Mouse (Mus musculus) kidney, embryonic 14.5 days (tissue): ENCODE data around the gene 1700042G07Rik. TPM values are rescaled to one million over a fixed set of nuclear protein-coding genes. Genes with fewer than 3 reads are reported as not detected.

Experiments used
- ATAC-seq: fragments of 200-750 bp; cut with Nextera tagmentation; 2 replicates; pipeline ENCODE4 v1.8.0; 2017; ENCODE audit warnings: moderate number of reproducible peaks, mild to moderate bottlenecking, moderate TSS enrichment, moderate library complexity; ENCODE audit not compliant: low FRiP score, low TSS enrichment
- H3K27ac ChIP-seq: fragments of 300-500 bp; sonication (generic); 2 replicates; pipeline ENCODE4 v1.5.1; 2014; ENCODE audit warnings: low read depth, mild to moderate bottlenecking, low read length, moderate library complexity, mixed read lengths
- H3K27me3 ChIP-seq: fragments of 300-500 bp; sonication (generic); 2 replicates; pipeline ENCODE4 v1.6.1; 2014; ENCODE audit warnings: mild to moderate bottlenecking, low read length; ENCODE audit not compliant: control insufficient read depth, insufficient read depth
- H3K36me3 ChIP-seq: fragments of 300-500 bp; sonication (generic); 2 replicates; pipeline ENCODE4 v1.6.1; 2014; ENCODE audit warnings: low read length, mixed read lengths; ENCODE audit not compliant: control insufficient read depth, insufficient read depth
- H3K4me1 ChIP-seq: fragments of 300-500 bp; sonication (generic); 2 replicates; pipeline ENCODE4 v1.6.1; 2014; ENCODE audit warnings: low read length, mixed read lengths; ENCODE audit not compliant: control insufficient read depth, insufficient read depth
- H3K4me2 ChIP-seq: fragments of 300-500 bp; sonication (generic); replicated peaks from 2 replicates; pipeline ENCODE4 v1.6.1; 2014; ENCODE audit warnings: low read depth, mild to moderate bottlenecking, low read length
- H3K4me3 ChIP-seq: fragments of 300-500 bp; sonication (generic); 2 replicates; pipeline ENCODE4 v1.5.1; 2014; ENCODE audit warnings: mild to moderate bottlenecking, low read length
- H3K9ac ChIP-seq: fragments of 300-500 bp; sonication (generic); 2 replicates; pipeline ENCODE4 v1.6.1; 2014; ENCODE audit warnings: low read depth, mild to moderate bottlenecking, low read length, moderate library complexity
- H3K9me3 ChIP-seq: fragments of 300-500 bp; sonication (generic); 2 replicates; pipeline ENCODE4 v1.6.1; 2016; ENCODE audit warnings: low read length; ENCODE audit not compliant: control insufficient read depth
- WGBS: fragments of 180-500 bp; shearing (Covaris S2); extraction: QIAGEN DNeasy Blood & Tissue Kit; methylation state at CpG from one replicate; pipeline ENCODE4 v1.1.7; 2014; 5-methylcytosine and 5-hydroxymethylcytosine counted together
- polyA plus RNA-seq: library from polyadenylated mRNA; unstranded; fragments of >200 nt; fragmentation: Nextera tagmentation; extraction: Ambion mirVana; gene quantifications from 2 replicates; pipeline ENCODE4 v1.2.1, GENCODE M21; 2014

The 1700042G07Rik gene
- not detected in 2 replicates for polyA plus RNA-seq

GRCm38 (mm10) chr4:116173072-116173471 lies at the start of gene 1700042G07Rik, which contains the start of gene Gm49337:
TSS of gene 1700042G07Rik (plus strand) at chr4:116173372.
TSS of gene Gm49337 (plus strand) at chr4:116173384.
- no peaks in the 10 kb centered on the region for H3K36me3 ChIP-seq
- H3K9me3 ChIP-seq: no peaks in the 10 kb centered on the region
- H3K4me1 ChIP-seq: peaks cover 21% of the 10 kb centered on the region
- no peaks in the 10 kb centered on the region for H3K27me3 ChIP-seq
- no peak within 1 kb of the TSS for H3K27ac ChIP-seq
- no peak within 1 kb of the TSS for H3K9ac ChIP-seq
- no peak within 1 kb of the TSS for H3K4me2 ChIP-seq
- ATAC-seq: no peak
- 90% methylated on average over 6 of the region's 6 CpGs for WGBS
- H3K4me3 ChIP-seq: no peak within 1 kb of the TSS

- Histone ChIP-seq H3K27ac (peak within 1 kb of the TSS; percentile 66; the same call in 1 of the 2 replicates), H3K4me2 (peak within 1 kb of the TSS; percentile 67), H3K27me3 (no peaks in the 10 kb centered on the region), H3K9ac (peak within 1 kb of the TSS; percentile 67), H3K4me3 (peak within 1 kb of the TSS; percentile 52), H3K4me1 (peaks cover 11% of the 10 kb centered on the region; the same call in 1 of the 2 replicates), H3K9me3 (no peaks in the 10 kb centered on the region), H3K36me3 (peaks cover 1% of the 10 kb centered on the region; the same call in 1 of the 2 replicates)
- peak; percentile 99 for ATAC-seq
- WGBS: 5% methylated on average over 24 of the region's 24 CpGs
Observed at GRCm38 (mm10) chr4:116123602-116124519, 49.3 kb upstream of the 1700042G07Rik start, which contains the start of the genes Rad54l and Pomgnt1. TSS of gene Rad54l (minus strand) at chr4:116123690. TSS of gene Pomgnt1 (plus strand) at chr4:116123840.

- ATAC-seq: no peak
- Histone ChIP-seq H3K27me3 (no peaks in the 10 kb centered on the region), H3K4me3 (no peak overlapping the region), H3K27ac (no peak overlapping the region), H3K4me2 (no peak overlapping the region), H3K36me3 (no peaks in the 10 kb centered on the region), H3K9me3 (no peaks in the 10 kb centered on the region), H3K4me1 (peaks cover 11% of the 10 kb centered on the region; the same call in 1 of the 2 replicates), H3K9ac (no peak overlapping the region)
- WGBS: 93% methylated on average over 4 of the region's 4 CpGs
Observed at GRCm38 (mm10) chr4:116125803-116126386, 47.3 kb upstream of the 1700042G07Rik start.

GRCm38 (mm10) chr4:116127956-116128355 lies 45.2 kb upstream of the 1700042G07Rik start:
- H3K9ac ChIP-seq: no peak overlapping the region
- no peaks in the 10 kb centered on the region for H3K9me3 ChIP-seq
- 78% methylated on average over 6 of the region's 6 CpGs for WGBS
- ATAC-seq: no peak
- no peak overlapping the region for H3K4me2 ChIP-seq
- no peak overlapping the region for H3K4me3 ChIP-seq
- peaks cover 5% of the 10 kb centered on the region; the same call in 1 of the 2 replicates for H3K4me1 ChIP-seq
- no peaks in the 10 kb centered on the region for H3K36me3 ChIP-seq
- no peaks in the 10 kb centered on the region for H3K27me3 ChIP-seq
- H3K27ac ChIP-seq: no peak overlapping the region

- no peak for ATAC-seq
- WGBS: 85% methylated on average over 4 of the region's 4 CpGs
- Histone ChIP-seq H3K9ac (no peak overlapping the region), H3K4me1 (no peaks in the 10 kb centered on the region), H3K27ac (no peak overlapping the region), H3K4me2 (no peak overlapping the region), H3K27me3 (no peaks in the 10 kb centered on the region), H3K4me3 (no peak overlapping the region), H3K9me3 (no peaks in the 10 kb centered on the region), H3K36me3 (no peaks in the 10 kb centered on the region)
Observed at GRCm38 (mm10) chr4:116133126-116133525, 40.0 kb upstream of the 1700042G07Rik start.

- 28% methylated on average over 2 of the region's 2 CpGs for WGBS
- no peak overlapping the region for H3K27ac ChIP-seq
- no peak for ATAC-seq
- no peaks in the 10 kb centered on the region for H3K4me1 ChIP-seq
- no peak overlapping the region for H3K9ac ChIP-seq
- no peaks in the 10 kb centered on the region for H3K9me3 ChIP-seq
- no peak overlapping the region for H3K4me3 ChIP-seq
- H3K36me3 ChIP-seq: no peaks in the 10 kb centered on the region
- H3K27me3 ChIP-seq: no peaks in the 10 kb centered on the region
- no peak overlapping the region for H3K4me2 ChIP-seq
Observed at GRCm38 (mm10) chr4:116134990-116135389, 38.2 kb upstream of the 1700042G07Rik start.

GRCm38 (mm10) chr4:116137421-116137996 lies 35.7 kb upstream of the 1700042G07Rik start:
- H3K9me3 ChIP-seq: no peaks in the 10 kb centered on the region
- H3K27me3 ChIP-seq: no peaks in the 10 kb centered on the region
- H3K9ac ChIP-seq: no peak overlapping the region
- 55% methylated on average over 13 of the region's 13 CpGs for WGBS
- no peak overlapping the region for H3K4me2 ChIP-seq
- no peak overlapping the region for H3K4me3 ChIP-seq
- ATAC-seq: no peak
- H3K36me3 ChIP-seq: no peaks in the 10 kb centered on the region
- no peaks in the 10 kb centered on the region for H3K4me1 ChIP-seq
- H3K27ac ChIP-seq: no peak overlapping the region

GRCm38 (mm10) chr4:116140801-116141574 lies 32.2 kb upstream of the 1700042G07Rik start:
- no peak overlapping the region for H3K27ac ChIP-seq
- no peak overlapping the region for H3K4me3 ChIP-seq
- 75% methylated on average over 7 of the region's 7 CpGs for WGBS
- H3K4me1 ChIP-seq: peaks cover 7% of the 10 kb centered on the region; the same call in 1 of the 2 replicates
- no peaks in the 10 kb centered on the region for H3K27me3 ChIP-seq
- no peak overlapping the region for H3K9ac ChIP-seq
- H3K36me3 ChIP-seq: no peaks in the 10 kb centered on the region
- no peak for ATAC-seq
- H3K9me3 ChIP-seq: no peaks in the 10 kb centered on the region
- H3K4me2 ChIP-seq: no peak overlapping the region
